Mouse (Mus musculus): ENCODE data around the gene Zcchc13.

GRCm38 (mm10) chrX:103622935-103623280, 7.5 kb upstream of the Zcchc13 start:
- no peak for TF ChIP-seq CTCF (IDR thresholded peaks at IDR 0.05; ENCODE audit: low read depth)
- TF ChIP-seq EP300 (IDR thresholded peaks at IDR 0.05; ENCODE audit: low read depth) = no peak

Data from liver, embryonic 14.5 days (tissue).